Mouse (Mus musculus) regulatory T cell (primary cell): ENCODE data around the gene Smg5.

ENCODE experiments used
- in situ Hi-C: fragments of 300-600 bp; cut with MboI, MseI; formaldehyde crosslinking; loops from one replicate; pipeline ENCODE4 v1.15.1; 2025; ENCODE audit warnings: high pct_unique_total_duplicates

The Smg5 gene

DNA sequence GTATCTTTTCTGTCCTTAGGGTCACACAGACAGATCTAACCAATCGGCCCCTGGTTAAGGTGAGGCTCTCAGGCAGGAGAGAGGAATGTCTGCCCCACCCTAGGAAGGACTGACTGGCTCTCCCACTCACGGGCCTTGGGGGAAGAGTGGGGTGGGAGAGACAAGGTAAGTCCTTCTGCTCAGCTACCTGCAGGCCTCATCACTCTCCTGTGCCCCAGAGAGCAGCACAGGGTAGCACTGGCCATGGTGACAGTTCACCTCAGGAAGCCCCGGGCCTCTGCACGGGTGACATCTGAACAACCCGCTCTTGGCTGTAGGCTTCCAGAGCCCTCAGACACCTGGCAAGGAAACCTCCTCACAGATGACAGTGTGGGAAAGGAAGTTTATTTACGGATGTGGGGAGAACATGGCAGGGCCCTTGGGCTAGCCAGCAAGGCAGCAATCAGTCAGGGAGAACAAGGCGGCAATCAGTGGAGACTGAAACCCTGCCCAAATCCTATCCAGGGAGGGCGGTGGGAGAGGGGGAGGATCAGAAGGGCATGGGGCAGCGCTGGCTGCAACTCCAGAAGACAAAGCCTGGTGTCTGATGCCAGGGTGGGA is 57.8 kb downstream of the Smg5 start:
- in situ Hi-C loops = no loop called here

GRCm38 (mm10) chr3:88395288-88395687 is 59.2 kb downstream of the Smg5 start:
- in situ Hi-C loops = no loop called here

GRCm38 (mm10) chr3:88395742-88396141 is 59.7 kb downstream of the Smg5 start:
- in situ Hi-C loops = no loop called here

GRCm38 (mm10) chr3:88398666-88399065 is 62.6 kb downstream of the Smg5 start:
- in situ Hi-C loops = no loop called here

- in situ Hi-C loops = no loop called here
Observed at GRCm38 (mm10) chr3:88403522-88404230, 67.6 kb downstream of the Smg5 start.

GRCm38 (mm10) chr3:88407090-88407489 is 71.0 kb downstream of the Smg5 start:
- in situ Hi-C loops = loop anchor here (5.0 kb wide), 1 partner anchor 65 kb away; no protein-coding TSS in a partner anchor

DNA sequence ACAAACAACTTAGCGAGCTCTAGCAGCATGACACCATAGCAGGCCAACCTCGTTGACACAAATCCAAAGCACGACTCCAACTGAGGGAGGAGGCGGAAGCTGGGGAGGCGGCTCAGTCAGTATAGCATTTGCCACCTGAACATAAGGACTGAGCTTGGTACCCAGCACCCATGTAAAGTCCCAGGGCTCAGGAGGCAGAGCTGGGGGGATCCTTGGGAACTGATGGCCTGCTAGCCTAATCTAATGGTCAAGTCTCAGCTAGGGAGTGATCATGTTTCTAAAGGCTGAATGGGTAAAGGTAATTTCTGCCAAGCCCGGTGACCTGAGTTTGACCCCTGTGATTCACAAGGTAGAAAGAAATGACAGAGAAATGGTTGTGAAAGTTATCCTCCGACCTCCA is 71.5 kb downstream of the Smg5 start:
- in situ Hi-C loops = loop anchor here (5.0 kb wide), 1 partner anchor 65 kb away; no protein-coding TSS in a partner anchor

DNA sequence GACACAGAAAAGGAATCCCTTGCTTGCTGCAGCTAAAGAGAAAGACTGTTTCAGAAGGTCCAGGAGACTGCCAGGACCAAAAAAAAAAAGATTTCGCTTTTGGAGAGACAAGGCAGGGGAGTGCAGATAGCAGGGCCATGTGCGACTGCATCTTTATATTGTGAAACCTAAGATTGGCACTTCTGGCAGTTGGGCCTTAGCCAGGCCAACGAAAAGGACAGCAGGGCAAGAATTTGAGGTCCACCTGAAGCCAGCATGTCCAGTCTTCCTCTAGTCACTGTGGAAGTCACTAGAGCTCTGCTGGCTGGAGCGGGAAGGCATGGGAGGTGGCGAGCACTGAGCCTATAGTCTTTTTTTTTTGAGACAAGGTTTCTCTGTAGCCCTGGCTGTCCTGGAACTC is 72.9 kb downstream of the Smg5 start:
- in situ Hi-C loops = loop anchor here (5.0 kb wide), 1 partner anchor 63 kb away; no protein-coding TSS in a partner anchor

GRCm38 (mm10) chr3:88409741-88410644 is 73.9 kb downstream of the Smg5 start, which contains the start of gene Pmf1:
Pmf1 (minus strand) TSS chr3:88410331.
- in situ Hi-C loops = loop anchor here (5.0 kb wide), 2 partner anchors 62 to 112 kb away; no protein-coding TSS in a partner anchor

GRCm38 (mm10) chr3:88410645-88411031 is 74.6 kb downstream of the Smg5 start:
- in situ Hi-C loops = loop anchor here (5.0 kb wide), 1 partner anchor 112 kb away; no protein-coding TSS in a partner anchor

DNA sequence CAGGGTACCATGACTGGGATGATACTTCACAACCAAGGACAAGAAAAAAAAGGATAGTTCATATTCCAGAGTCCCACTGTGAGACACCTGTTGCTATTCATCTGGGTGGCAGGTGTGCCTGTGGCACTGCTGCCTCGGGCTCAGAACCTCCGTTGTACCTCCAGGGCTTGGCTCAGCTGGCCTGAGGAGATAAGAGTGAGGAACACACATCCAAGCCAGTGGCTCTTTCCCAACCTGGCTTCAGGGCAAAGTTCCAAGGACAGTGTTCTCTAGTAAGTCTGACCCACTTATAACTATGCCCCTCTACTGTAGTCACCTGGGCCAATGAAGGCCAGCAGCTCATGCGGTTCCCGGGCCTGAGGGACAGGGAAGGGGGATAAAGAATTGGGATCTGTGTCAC is 75.6 kb downstream of the Smg5 start:
- in situ Hi-C loops = loop anchor here (5.0 kb wide), 1 partner anchor 111 kb away; no protein-coding TSS in a partner anchor
